Mouse (Mus musculus) sigmoid colon, adult 10 weeks (tissue): Measurements from ENCODE around the gene Gm30191. TPM values are rescaled to one million over a fixed set of nuclear protein-coding genes. Genes with fewer than 3 reads are reported as not detected.

Experiments used
- polyA plus RNA-seq: library from polyadenylated mRNA; stranded (reverse); fragments of 350-450 nt; fragmentation: Illumina TruSeq; extraction: RNeasy Lipid Tissue Mini Kit (QIAGEN cat#74804); gene quantifications from one replicate; pipeline ENCODE4 v1.2.3, GENCODE M21; 2014; ENCODE audit warnings: low read depth, low replicate concordance

Gm30191 gene
- polyA plus RNA-seq, result not detected

DNA sequence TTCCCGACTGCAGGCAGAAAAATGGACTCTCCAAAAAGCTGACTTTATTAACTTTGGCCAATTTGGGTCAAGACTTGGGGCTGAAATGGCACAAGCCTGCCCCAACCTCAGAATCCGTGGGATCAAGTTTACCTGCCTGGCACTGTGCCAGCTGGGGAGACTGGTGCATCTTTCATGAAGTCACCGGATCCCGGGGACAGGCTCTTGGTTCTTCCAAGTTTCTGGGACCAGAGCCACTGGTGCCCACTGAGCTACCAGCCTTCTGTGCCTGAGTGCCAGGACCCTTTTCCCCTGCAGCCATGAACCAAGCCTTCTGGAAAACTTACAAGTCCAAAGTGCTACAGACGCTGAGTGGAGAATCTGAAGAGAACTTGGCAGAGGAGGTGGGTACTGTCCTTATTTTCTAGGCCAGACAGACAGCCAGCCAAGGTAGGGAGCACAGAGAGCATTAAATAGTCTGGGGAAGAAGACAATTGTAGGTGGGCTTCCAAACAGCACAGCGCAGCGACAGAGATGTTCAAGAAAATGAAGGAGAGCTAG, at the start of gene Gm30191:
Gene Gm30191 (plus strand): TSS at position 217 of the 540 bp plus-strand sequence.

DNA sequence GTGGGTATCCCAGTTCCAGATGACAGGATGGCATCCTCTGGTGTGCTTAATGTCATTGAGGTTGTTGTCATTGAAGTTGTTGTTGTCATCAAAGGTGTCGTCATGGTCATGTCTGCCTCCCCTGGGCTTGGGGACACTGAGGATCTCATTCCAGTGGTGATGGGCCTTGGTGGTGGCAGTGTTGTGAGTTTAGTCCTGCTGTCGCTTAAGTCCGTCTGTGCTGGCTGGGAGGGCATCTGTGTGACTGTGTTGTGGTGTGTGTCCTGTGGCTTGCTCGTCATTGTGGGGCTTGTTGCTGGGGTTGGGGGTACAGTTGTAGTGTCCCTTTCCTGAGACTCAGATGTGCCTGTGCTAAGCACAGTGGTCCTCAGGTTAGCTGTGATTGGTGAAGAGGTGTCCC, 43.8 kb upstream of the Gm30191 start, which contains the start of gene Gm7534:
Gene Gm7534 (minus strand): TSS at position 101 of the 400 bp plus-strand sequence.

DNA sequence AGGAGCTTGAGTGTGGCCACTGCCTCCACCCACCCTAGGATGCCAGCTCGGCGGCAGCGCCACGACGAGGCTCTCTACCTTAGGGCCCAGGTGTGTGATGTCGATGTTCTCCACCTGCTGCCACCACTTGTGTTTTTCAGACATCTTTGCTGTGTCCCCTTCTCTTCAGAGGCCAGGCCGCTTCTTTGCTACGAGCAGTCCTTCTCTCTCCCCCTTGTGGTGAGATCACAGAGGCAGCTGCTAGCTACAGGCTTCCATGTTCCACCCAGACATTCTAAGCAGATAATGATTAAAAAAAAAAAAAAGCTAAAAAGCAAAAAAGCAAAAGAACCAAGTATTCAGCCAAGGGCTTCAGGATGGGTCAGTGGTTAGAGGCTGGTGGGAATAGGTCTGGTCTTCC, 19.5 kb upstream of the Gm30191 start, which contains the start of gene Catsper4:
Gene Catsper4 (minus strand): TSS at position 190 of the 400 bp plus-strand sequence.

DNA sequence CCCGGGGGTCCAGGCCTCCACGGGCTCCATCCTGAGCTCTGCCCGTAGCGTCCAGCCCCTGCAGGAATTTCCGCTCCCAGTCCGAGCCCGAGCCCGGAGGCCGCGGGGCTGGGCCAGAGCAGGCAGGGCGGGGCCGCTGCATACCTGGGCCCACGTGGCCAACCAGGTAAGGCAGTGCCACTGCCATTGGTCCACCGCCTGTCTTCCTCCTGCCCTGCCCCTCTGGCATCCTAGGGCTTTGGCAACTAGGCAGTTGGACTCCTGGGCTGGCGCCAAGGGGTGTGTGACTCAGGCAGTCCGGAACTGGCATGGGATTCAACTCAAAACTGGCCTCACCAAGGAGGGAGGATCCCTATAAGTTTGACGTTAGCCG, 8.5 kb upstream of the Gm30191 start, which contains the start of gene Cnksr1:
Gene Cnksr1 (minus strand): TSS at position 121 of the 373 bp plus-strand sequence.

DNA sequence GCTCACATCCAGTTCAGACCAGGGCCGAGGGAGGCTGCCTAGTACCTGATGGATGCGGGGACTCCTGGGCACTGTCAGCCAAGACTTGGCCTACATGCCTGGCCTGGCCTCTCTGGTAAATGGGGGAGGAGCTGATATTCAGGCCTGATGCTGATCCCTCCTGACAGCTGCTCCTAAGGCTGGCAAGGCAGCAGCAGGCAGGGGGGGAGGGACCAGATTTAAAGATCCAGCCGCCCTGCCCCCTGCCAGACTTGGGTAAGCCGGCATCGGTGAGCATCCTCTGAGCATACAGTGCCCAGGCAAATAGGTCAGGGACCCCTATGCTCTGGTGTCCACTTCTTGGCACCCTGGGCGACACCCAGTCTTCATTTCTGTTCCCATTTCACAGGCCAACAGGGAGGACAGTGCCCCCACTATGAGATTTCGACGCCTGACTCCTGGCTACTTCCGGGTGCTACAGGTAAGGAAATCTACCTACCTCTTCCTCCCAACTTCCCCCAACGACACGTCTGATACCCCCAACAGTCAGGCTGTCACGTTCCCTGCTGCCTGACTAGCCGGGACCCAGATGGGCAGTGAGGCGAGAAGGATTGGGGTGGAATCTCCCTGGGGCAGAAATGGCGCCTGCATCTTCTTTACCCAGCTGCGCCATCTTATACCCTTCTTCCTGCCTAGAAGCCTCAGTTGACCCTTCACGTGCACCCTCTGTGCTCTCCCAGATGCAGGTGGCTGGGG, 3.1 kb upstream of the Gm30191 start, which contains the start of gene E130218I03Rik:
Gene E130218I03Rik (plus strand): TSS at position 147 of the 735 bp plus-strand sequence.

DNA sequence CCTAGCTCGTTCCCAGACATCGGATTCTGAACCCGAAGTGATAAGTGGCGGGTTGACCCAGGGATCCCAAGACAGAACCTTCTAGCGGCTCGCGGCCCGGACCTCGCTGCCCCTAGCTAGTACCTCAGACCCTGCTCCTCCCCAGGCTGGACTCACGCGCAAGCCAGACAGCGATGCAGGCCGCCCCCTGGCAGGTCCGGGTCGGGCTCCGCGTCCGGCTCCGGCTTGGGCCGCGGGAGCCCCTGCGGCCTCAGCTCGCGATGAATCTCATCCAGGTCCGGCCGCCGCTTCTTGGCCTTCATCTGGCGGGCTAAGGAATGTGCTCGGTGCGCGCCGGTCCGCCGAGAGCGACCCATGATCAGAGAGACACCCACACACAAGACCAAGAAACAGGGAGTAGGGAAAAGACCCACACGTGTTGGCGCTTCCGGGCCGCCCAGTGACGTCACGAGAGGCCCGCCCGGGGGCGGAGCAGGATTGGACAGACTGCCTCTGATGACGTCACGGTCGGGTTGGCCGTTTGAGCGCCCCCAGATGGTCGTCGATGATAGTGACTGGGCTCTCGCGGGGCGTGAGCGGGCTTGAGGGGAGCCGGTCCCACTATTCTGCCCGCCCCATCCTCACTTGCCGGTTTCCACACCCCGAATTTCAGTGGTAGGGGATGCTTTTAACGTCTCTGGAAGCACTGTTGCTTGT, 1.4 kb upstream of the Gm30191 start, which contains the start of gene Zfp593:
Gene Zfp593 (minus strand): TSS at position 445 of the 696 bp plus-strand sequence.

DNA sequence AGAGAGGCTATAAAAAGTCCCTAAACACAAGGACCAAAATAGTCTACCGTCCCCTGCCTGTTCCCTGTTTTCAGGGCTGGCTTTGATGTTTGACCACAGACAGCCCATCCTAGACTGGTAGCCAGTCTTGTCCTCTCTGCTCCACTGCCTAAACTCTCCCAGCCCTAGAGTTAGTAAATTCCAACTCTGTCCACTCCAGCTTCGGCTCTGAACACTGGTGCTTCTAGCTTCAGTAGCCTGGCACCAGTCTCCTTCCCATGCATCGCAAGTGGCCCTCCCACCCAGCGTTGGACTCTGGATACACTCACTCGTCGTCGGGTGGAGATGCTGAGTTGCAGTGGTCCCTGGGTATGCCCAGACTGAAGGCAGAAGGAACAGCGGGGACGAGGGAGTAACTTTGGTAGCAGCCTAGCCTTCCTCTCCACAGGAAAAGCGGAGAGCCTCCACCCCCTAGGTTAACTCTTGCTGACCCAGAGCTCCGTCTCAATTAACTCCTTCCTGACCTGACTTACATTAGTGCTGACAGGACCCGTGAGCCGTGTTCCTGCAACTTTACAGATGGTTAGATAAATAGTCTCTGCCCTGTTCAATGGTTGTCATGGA, 7.1 kb downstream of the Gm30191 start, which contains the start of gene Grrp1:
Gene Grrp1 (minus strand): TSS at position 385 of the 603 bp plus-strand sequence.

DNA sequence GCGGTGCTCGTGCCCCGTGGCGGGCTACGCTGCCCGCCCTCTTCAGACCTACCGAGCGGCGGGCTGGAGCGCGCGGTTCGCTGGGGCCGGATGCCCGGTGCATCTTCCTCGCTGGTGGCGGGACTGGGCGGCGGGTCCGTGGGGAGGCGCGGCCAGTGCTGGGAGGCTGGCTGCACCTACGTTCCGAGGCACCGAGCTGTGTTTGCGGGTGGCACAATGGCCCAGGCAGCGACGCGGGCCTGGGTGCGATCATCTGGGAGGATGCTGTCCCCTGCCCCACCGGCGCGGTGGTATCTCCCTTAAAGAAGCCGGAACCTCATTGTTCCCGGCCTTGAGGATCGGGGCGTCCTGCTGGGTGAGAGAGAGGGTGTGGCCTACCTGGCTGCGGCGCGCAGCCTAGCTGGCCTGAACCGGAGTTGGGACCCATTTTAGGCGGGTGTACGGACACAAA, 40.9 kb downstream of the Gm30191 start, which contains the start of gene Pdik1l:
Gene Pdik1l (minus strand): TSS at position 321 of the 451 bp plus-strand sequence.

Other genes starting within 250 kb of the Gm30191 start
- 14.4 TPM for gene Dhdds, start 246.0 kb upstream of the Gm30191 start, polyA plus RNA-seq
- not detected for gene Lin28a, start 228.1 kb upstream of the Gm30191 start, polyA plus RNA-seq
- not detected for gene Zfp683, start 193.1 kb upstream of the Gm30191 start, polyA plus RNA-seq
- 4.6 TPM for gene Crybg2, start 186.1 kb upstream of the Gm30191 start, polyA plus RNA-seq
- 83.4 TPM for gene Cd52, start 151.9 kb upstream of the Gm30191 start, polyA plus RNA-seq
- not detected for gene Ubxn11, start 144.4 kb upstream of the Gm30191 start, polyA plus RNA-seq
- 3.5 TPM for gene Sh3bgrl3, start 118.1 kb upstream of the Gm30191 start, polyA plus RNA-seq
- gene Cep85, start 59.8 kb upstream of the Gm30191 start, polyA plus RNA-seq, result 5.8 TPM
- gene Gm7534, start 43.9 kb upstream of the Gm30191 start, polyA plus RNA-seq, result not detected
- 0.54 TPM for gene Catsper4, start 19.6 kb upstream of the Gm30191 start, polyA plus RNA-seq
- 3.5 TPM for gene Cnksr1, start 8.5 kb upstream of the Gm30191 start, polyA plus RNA-seq
- not detected for gene E130218I03Rik, start 3.3 kb upstream of the Gm30191 start, polyA plus RNA-seq
- 0.28 TPM for gene Zfp593, start 1.3 kb upstream of the Gm30191 start, polyA plus RNA-seq
- not detected for gene Grrp1, start 7.2 kb downstream of the Gm30191 start, polyA plus RNA-seq
- 35.7 TPM for gene Pdik1l, start 41.0 kb downstream of the Gm30191 start, polyA plus RNA-seq
- not detected for gene Trim63, start 68.2 kb downstream of the Gm30191 start, polyA plus RNA-seq
- 0.13 TPM for gene Slc30a2, start 96.2 kb downstream of the Gm30191 start, polyA plus RNA-seq
- gene Extl1, start 136.9 kb downstream of the Gm30191 start, polyA plus RNA-seq, result 0.09 TPM
- gene Pafah2, start 149.4 kb downstream of the Gm30191 start, polyA plus RNA-seq, result 22.4 TPM
- 90.8 TPM for gene Stmn1, start 221.4 kb downstream of the Gm30191 start, polyA plus RNA-seq
- 1.5 TPM for gene Paqr7, start 249.8 kb downstream of the Gm30191 start, polyA plus RNA-seq